Mouse (Mus musculus) testis, postnatal 10 days (tissue): ENCODE measurements at regions not wholly inside any gene's neighbourhood (a gene's known extent, or its start where the extent isn't known, plus 50 kb on each side); places are given as distances from the start of the nearest gene placed in this dataset.
"Not testable (repeated sequence)": the region's sequence is repeated elsewhere in the genome, so short reads cannot be mapped to it uniquely, and the experiment has no call there.

Experiments
- DNase-seq: peaks from one replicate; pipeline ENCODE4 v3.0.0; 2021; ENCODE audit warnings: low spot score

GRCm38 (mm10) chr2:44513080-44513724 lies 414.3 kb downstream of the Gtdc1 start:
- DNase-seq, result no peak

GRCm38 (mm10) chr2:44512334-44512733 lies 415.1 kb downstream of the Gtdc1 start:
- peak; percentile 51 for DNase-seq

- DNase-seq, result no peak
Observed at GRCm38 (mm10) chr2:44509101-44509500, 418.4 kb downstream of the Gtdc1 start.

GRCm38 (mm10) chr2:44504273-44504672 lies 423.2 kb downstream of the Gtdc1 start:
- no peak for DNase-seq

GRCm38 (mm10) chr2:44490806-44491205 lies 436.7 kb downstream of the Gtdc1 start:
- not testable (repeated sequence) for DNase-seq

- DNase-seq, result no peak
Observed at GRCm38 (mm10) chr2:44490230-44490629, 437.2 kb downstream of the Gtdc1 start.

GRCm38 (mm10) chr2:44485880-44486279 lies 441.6 kb downstream of the Gtdc1 start:
- no peak for DNase-seq

- DNase-seq, result no peak
Observed at GRCm38 (mm10) chr2:44479746-44480145, 447.7 kb downstream of the Gtdc1 start.

- DNase-seq, result no peak
Observed at GRCm38 (mm10) chr2:44475456-44475855, 452.0 kb downstream of the Gtdc1 start.

GRCm38 (mm10) chr2:44474653-44475052 lies 452.8 kb downstream of the Gtdc1 start:
- DNase-seq, result no peak

- DNase-seq, result no peak
Observed at GRCm38 (mm10) chr2:44471381-44471780, 456.1 kb downstream of the Gtdc1 start.

GRCm38 (mm10) chr2:44470953-44471352 lies 456.5 kb downstream of the Gtdc1 start:
- no peak for DNase-seq

GRCm38 (mm10) chr2:44464631-44465030 lies 462.8 kb downstream of the Gtdc1 start:
- no peak for DNase-seq

GRCm38 (mm10) chr2:44462619-44463329 lies 464.7 kb downstream of the Gtdc1 start:
- no peak for DNase-seq

GRCm38 (mm10) chr2:44461289-44462250 lies 465.9 kb downstream of the Gtdc1 start:
- no peak for DNase-seq

GRCm38 (mm10) chr2:44449471-44449870 lies 478.0 kb downstream of the Gtdc1 start:
- no peak for DNase-seq
